Mouse (Mus musculus): ENCODE measurements around the gene Krt16.

DNA sequence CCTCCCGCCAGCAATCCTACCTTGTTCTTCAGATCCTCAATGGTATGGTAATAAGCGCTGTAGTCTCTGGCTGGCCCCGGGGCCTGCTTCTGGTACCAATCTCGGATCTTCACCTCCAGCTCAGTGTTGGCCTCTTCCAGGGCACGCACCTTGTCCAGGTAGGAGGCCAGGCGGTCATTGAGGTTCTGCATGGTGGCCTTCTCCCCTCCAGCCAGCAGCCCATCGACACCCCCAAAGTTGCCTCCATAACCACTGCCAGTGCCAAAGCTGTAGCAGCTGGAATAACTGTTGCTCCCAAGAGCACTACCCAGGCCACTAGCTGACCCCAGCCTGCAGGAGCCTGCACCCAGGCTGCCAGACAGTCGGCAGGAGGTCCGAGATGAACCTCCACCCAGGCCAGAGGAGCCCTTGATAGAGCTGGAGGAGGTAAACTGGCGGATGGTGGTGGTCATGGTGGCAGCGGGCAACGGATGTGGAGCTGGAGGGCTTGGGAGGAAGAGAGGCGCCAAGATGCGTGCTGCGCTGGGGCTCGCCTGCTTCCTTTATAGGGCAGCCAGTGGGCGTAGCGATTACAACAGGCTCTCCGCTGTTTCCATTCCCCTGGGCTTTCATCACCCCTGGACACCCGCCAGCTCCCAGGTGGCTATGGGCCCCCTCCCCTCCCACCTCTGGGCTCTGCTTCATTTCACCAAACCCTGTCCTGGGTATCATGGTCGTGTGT, 12.0 kb upstream of the Krt16 start, which contains the start of gene Krt17:
- no peak for TF ChIP-seq CTCF (IDR thresholded peaks at IDR 0.05; ENCODE audit: borderline replicate concordance, insufficient read depth, low read length)
- TF ChIP-seq POLR2A (IDR thresholded peaks at IDR 0.05; ENCODE audit: low read depth, low read length) = no peak

All from embryonic fibroblast, embryonic 13.5 days (primary cell).